Mouse (Mus musculus): ENCODE measurements around the gene Arhgap40. TPM values are rescaled to one million over a fixed set of nuclear protein-coding genes. Genes with fewer than 3 reads are reported as not detected.

The Arhgap40 gene
- total RNA-seq (2017): not detected in 2 replicates

- no peak for ATAC-seq (ENCODE audit: extremely low read depth, insufficient number of reproducible peaks, low FRiP score, poor library complexity, severe bottlenecking)
Measured at GRCm38 (mm10) chr2:158512528-158512927, at the start of gene Arhgap40. Arhgap40 (plus strand) TSS chr2:158512796.

DNA sequence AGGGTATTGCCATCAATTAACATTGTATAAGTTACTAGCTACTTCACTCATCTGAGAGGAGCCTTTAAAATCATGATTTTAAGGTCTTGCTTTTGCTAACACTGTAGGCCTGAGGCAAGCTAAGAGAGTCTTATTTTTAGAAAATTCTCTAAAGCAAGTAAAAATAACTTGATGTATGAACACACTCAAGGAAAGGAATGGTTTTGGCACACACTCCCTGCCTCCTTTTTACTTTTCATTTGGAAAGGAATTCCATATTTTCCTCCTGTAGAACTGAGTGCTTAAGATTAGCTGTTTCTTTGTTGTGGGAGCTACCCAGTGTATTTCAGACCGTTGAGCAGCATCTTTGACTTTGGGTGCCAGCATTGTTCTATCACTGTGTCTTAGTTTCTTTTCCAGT, 38.4 kb upstream of the Arhgap40 start:
- no peak for ATAC-seq (ENCODE audit: extremely low read depth, insufficient number of reproducible peaks, low FRiP score, poor library complexity, severe bottlenecking)

- ATAC-seq (ENCODE audit: extremely low read depth, insufficient number of reproducible peaks, low FRiP score, poor library complexity, severe bottlenecking): no peak
Measured at GRCm38 (mm10) chr2:158477640-158478039, 35.0 kb upstream of the Arhgap40 start.

DNA sequence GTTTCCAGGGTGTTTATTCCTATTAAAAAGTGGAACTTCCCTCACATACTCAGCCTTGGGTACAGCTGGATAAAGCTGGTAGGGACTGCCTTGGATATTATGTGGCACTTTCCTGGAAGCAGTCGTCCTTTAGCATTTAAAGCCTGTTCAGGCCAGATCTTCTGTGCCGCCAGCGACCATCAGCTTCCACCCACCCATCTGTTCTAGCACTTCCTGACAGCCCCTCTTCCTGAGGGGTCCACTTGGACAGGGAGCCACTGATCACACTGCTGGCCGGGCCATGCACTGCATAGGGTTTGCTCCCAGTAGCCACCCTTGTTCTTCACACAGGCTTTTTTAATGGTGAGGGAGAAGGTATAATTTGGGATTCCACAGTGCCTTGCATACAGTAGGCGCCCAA, 14.1 kb upstream of the Arhgap40 start:
- no peak for ATAC-seq (ENCODE audit: extremely low read depth, insufficient number of reproducible peaks, low FRiP score, poor library complexity, severe bottlenecking)

DNA sequence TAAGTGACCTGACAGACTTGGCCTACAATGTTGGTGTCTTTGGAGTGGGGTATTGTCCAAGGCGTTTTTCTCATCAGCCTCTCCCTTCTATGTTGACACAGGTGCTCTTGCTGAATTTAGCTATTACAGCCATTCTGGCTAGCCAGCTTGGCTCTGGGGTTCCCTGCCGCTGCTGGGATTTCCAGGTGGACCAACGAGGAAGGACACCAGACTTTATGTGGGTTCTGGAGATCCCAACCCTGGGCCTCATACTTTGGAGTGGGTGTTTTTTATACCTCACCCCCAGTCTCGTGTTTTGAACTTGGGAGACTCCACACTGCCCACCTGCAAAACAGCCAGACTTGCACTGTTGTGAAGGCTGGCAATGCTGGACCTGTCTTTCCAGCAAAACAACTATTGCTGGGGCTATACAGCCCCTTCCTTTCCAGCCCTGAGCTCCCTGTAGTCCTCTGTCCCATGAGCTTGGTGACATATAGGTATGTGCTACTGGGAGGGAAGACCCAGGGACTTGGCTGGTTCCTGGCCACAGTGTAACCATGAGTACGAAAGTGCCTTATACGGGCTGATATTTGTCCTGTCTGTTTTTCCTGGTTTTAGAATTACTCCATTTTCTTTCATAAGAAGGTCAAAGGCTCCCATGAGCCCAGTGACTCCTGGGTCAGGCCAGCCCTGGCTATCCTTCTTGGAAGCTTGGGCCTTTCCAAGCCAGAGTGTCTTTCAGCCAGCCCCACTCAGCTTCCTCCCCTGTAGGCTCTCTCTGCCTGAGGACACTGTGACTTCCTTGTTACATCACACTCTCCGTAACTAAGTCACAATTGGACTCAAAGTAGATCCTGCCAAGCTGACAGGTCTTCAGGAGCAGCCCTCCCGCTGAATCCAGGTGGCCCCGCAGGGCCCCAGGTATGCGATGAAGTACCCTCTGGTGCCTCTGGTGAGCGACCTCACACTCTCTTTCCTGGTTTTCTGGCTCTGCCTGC, 10.5 kb upstream of the Arhgap40 start, which contains the start of gene Adig:
TSS of gene Adig (plus strand) at position 777 of the 977 bp plus-strand sequence.
- ATAC-seq (ENCODE audit: extremely low read depth, insufficient number of reproducible peaks, low FRiP score, poor library complexity, severe bottlenecking): no peak

DNA sequence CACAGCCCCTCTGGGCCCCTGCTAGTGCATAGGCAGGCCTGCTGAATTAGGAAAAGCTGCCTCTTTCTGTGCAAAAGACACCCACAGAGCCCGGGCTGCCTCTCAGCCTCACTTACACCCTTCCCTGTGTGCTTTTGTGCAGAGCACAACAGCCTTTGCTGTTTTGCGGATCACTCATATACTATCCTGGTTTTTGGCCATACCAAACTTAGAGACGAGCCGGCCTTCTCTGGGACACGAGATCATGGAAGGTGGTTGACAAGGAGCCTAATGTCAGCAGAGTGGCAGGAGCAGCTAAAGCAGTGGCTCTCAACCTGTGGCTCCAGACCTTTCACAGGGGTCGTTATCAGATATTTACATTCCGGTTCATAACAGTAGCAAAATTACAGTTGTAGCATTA, 9.4 kb upstream of the Arhgap40 start:
- ATAC-seq (ENCODE audit: extremely low read depth, insufficient number of reproducible peaks, low FRiP score, poor library complexity, severe bottlenecking): no peak

GRCm38 (mm10) chr2:158503671-158504070, 8.9 kb upstream of the Arhgap40 start:
- ATAC-seq (ENCODE audit: extremely low read depth, insufficient number of reproducible peaks, low FRiP score, poor library complexity, severe bottlenecking): no peak

DNA sequence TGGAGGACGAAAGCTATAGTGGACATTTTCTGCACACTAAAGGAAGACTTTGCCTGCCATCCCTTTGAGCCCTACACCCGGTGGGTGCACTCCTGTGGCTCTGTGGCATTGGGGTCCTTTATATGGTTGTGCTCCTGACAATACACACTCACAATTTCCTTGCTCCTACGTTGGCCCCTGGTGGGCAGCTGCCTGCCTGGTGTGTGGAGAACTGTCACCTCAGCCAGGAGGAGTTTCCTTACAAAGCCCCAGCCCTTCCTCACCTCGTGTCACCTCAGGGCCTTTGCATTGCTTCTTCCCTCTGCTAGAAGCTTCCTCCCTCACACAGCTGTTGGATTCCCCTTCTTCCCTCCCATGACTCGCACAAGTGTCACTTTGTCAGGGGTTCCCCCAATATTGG, 6.1 kb upstream of the Arhgap40 start:
- ATAC-seq (ENCODE audit: extremely low read depth, insufficient number of reproducible peaks, low FRiP score, poor library complexity, severe bottlenecking): no peak

- no peak for ATAC-seq (ENCODE audit: extremely low read depth, insufficient number of reproducible peaks, low FRiP score, poor library complexity, severe bottlenecking)
Measured at GRCm38 (mm10) chr2:158507046-158507445, 5.5 kb upstream of the Arhgap40 start.

DNA sequence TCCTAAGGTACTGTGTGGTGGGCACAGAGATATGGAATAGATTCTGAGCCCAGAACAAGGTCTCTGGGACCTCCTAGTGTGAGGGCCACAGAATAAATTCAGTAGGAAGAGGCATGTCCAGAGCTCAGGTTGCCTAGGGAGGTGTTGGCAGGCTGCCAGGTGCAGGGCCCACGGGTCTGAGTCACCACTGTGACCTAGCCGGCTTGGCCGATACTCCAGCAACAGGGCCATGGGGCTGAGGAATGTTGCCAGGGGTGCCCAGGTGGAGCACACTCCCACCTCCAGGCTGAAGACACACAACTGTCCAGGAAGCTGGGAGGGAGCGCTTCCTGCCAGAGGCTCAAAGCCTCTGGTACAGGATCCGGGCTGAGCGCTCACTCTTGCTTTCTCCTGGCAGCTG, 1.9 kb upstream of the Arhgap40 start:
- no peak for ATAC-seq (ENCODE audit: extremely low read depth, insufficient number of reproducible peaks, low FRiP score, poor library complexity, severe bottlenecking)

DNA sequence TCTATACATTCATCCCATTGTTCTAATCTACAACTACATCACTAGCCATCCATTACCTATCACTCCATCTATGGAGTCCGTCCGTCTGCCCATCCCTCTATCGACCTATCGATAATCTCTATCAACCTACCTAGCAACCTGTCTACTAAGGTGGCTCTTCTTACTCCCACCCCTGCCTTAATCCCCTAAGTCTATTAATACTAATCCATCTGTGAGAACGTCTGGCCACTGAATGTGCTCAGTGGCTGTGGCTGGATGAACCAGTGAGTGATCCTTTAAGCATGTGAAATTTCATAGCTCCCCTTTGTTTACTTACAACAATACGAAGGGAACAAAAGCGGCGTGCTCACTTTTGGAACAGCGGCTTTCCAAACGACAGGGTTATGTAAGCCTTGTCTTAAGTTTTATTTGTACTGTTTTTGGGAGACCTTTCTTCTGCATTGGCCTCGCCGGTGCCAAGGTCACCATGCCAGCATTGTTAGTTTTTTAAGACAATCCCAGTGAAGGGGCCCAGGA, 1.3 kb downstream of the Arhgap40 start:
- no peak for ATAC-seq (ENCODE audit: extremely low read depth, insufficient number of reproducible peaks, low FRiP score, poor library complexity, severe bottlenecking)

GRCm38 (mm10) chr2:158518583-158518982, 6.0 kb downstream of the Arhgap40 start:
- ATAC-seq (ENCODE audit: extremely low read depth, insufficient number of reproducible peaks, low FRiP score, poor library complexity, severe bottlenecking): no peak

GRCm38 (mm10) chr2:158519071-158519470, 6.5 kb downstream of the Arhgap40 start:
- no peak for ATAC-seq (ENCODE audit: extremely low read depth, insufficient number of reproducible peaks, low FRiP score, poor library complexity, severe bottlenecking)

DNA sequence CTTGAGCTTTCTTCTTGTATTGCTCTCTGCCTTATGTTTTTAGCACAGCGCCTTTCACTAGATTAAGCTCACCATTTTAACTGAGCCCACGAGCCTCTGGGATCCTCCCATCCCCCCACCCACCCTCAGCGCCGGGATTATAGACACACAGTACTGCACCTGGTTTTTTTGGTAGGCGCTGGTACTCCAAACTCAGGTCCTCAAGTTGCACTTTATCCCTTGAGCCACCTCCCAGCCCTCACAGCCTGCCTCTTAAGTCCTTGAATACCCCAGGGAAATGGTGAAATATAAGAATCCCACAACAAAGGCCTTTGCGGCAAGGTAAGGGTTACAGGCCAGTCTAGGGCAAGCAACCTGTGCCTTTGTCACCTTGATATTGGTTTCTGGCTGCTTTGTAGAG, 7.2 kb downstream of the Arhgap40 start:
- ATAC-seq (ENCODE audit: extremely low read depth, insufficient number of reproducible peaks, low FRiP score, poor library complexity, severe bottlenecking): no peak

DNA sequence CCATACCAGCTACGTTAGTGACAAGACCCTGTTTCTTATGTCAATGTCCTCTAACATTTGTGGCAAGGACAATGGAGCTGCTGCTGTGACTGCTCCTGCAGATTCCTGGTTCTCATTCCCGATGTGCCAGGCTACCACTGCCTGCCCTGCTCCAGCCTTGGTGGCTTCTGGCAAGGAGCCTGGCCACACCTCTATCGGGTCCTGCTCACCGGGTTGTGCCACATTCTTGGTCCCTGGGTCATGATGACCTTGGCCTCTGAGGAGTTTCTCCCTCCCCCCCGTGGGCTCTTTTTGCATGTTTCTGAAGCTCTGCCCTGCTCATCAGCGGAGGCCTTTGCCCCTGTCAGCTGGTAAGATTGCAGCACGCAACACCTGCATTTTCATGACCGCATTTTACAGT, 10.5 kb downstream of the Arhgap40 start:
- no peak for ATAC-seq (ENCODE audit: extremely low read depth, insufficient number of reproducible peaks, low FRiP score, poor library complexity, severe bottlenecking)

- no peak for ATAC-seq (ENCODE audit: extremely low read depth, insufficient number of reproducible peaks, low FRiP score, poor library complexity, severe bottlenecking)
Measured at GRCm38 (mm10) chr2:158524129-158524860, 11.7 kb downstream of the Arhgap40 start.

- ATAC-seq (ENCODE audit: extremely low read depth, insufficient number of reproducible peaks, low FRiP score, poor library complexity, severe bottlenecking): peak; percentile 64; the same call in 1 of the 2 replicates
Measured at GRCm38 (mm10) chr2:158534090-158534489, 21.5 kb downstream of the Arhgap40 start.

GRCm38 (mm10) chr2:158534559-158534958, 22.0 kb downstream of the Arhgap40 start:
- no peak for ATAC-seq (ENCODE audit: extremely low read depth, insufficient number of reproducible peaks, low FRiP score, poor library complexity, severe bottlenecking)

DNA sequence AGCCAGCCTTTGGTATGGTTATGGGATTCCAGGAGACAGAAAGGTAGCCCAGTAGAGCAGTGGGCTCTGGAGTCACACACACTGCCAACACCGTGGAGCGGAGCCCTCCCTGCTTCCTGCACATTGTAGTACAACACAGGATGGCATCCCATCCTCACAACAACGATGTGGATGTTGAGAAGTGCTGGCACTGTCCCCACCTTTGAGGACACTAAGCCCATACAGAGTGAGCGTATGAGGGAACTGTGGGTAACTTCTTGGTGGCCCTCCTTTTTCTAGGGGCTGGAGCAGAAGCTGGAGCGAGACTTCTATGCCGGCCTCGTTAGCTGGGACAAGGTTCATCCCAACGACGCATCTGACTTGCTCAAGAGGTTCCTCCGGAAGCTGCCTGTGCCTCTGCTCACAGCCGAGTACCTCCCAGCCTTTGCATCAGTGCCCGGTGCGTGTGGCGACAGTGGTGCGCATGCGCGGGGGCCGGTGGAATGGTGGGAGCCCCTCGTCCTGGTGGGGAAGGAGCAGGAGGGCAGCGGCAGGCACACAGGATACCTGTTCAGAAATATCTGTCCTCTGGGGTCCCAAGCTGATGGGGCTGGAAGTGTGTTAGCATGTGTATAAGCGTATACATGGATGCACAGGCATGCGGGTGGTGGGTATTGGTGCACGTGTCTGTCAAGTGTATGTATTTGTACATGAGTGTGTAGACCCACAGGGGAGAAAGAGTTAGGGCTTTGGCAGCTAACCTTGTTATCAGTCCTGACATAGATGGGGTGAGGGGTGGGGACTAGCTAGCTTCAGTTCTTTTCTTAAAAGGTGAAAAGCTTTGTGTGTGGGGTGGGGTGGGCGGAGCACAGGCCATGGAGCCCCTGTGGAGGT, 27.1 kb downstream of the Arhgap40 start:
- no peak for ATAC-seq (ENCODE audit: extremely low read depth, insufficient number of reproducible peaks, low FRiP score, poor library complexity, severe bottlenecking)
